Mouse (Mus musculus) ES-Bruce4 (cell line): ENCODE results near the gene Atf1.

ENCODE experiments used
- CTCF ChIP-seq: IDR thresholded peaks from one replicate; pipeline ENCODE4 v1.8.1; 2011; ENCODE audit warnings: low read depth, low read length
- EP300 ChIP-seq: IDR thresholded peaks from 2 replicates; pipeline ENCODE4 v1.6.1; 2011; ENCODE audit warnings: low read depth, low read length; ENCODE audit not compliant: insufficient read depth
- POLR2A ChIP-seq: IDR thresholded peaks from one replicate; pipeline ENCODE4 v1.8.1; 2011; ENCODE audit warnings: low read length; ENCODE audit not compliant: insufficient read depth

GRCm38 (mm10) chr15:100241780-100242179 lies 14.2 kb downstream of the Atf1 start:
- TF ChIP-seq EP300 (no peak), CTCF (peak; percentile 24), POLR2A (no peak)
